Mouse (Mus musculus) cerebellum, adult 2 months (tissue): ENCODE data around the gene Scpep1.

ENCODE experiments used
- CTCF ChIP-seq: fragments of 200-500 bp; IDR thresholded peaks from 2 replicates; pipeline ENCODE4 v1.5.1; 2011; ENCODE audit warnings: low read depth, mild to moderate bottlenecking, control low read depth, low read length, moderate library complexity, borderline replicate concordance; ENCODE audit not compliant: insufficient read depth
- POLR2A ChIP-seq: fragments of 200-500 bp; IDR thresholded peaks from 2 replicates; pipeline ENCODE4 v1.6.1; 2011; ENCODE audit warnings: low read length, control low read depth, borderline replicate concordance; ENCODE audit not compliant: insufficient read depth

GRCm38 (mm10) chr11:88996427-88996826 is 41.2 kb upstream of the Scpep1 start:
- TF ChIP-seq POLR2A (no peak), CTCF (no peak)
